Mouse (Mus musculus) thymus, postnatal 0 days (tissue): Measurements from ENCODE around the gene Dcxr. TPM values are rescaled to one million over a fixed set of nuclear protein-coding genes. Genes with fewer than 3 reads are reported as not detected.

Source experiments
- DNase-seq: peaks from one replicate; pipeline ENCODE4 v3.0.0-alpha.2; 2015; ENCODE audit warnings: low spot score
- polyA plus RNA-seq: library from polyadenylated mRNA; unstranded; fragments of >200 nt; fragmentation: Nextera tagmentation; extraction: Ambion mirVana; gene quantifications from 2 replicates; pipeline ENCODE4 v1.2.1, GENCODE M21; 2015

Gene Dcxr
- polyA plus RNA-seq, 1 experiment from 2014 or later = 78.7 TPM

DNA sequence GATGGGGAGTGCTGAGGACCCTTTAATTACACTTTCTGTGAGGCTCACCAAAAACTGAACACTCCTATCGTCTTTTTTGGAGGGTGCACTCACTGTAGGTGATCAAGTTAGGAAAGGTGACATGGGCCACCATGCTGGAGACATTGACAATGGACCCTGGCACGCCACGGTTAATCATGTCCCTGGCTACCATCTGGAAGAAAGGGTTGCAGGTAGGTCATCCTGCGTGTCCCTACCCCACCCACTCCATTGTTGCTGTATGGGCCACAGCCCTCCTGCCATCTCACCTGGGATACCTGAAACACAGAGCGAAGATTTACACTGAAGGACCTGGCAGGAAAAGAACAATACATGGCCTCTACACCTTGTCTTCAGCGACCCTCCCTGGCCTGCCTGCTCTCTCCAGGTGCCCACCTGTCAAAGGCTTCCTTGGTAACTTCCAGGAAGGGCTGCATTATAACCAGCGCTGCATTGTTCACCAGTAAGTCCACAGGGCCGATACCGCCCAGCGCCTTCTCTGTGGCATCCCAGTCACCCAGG lies 3.3 kb upstream of the Dcxr start:
- no peak for DNase-seq

DNA sequence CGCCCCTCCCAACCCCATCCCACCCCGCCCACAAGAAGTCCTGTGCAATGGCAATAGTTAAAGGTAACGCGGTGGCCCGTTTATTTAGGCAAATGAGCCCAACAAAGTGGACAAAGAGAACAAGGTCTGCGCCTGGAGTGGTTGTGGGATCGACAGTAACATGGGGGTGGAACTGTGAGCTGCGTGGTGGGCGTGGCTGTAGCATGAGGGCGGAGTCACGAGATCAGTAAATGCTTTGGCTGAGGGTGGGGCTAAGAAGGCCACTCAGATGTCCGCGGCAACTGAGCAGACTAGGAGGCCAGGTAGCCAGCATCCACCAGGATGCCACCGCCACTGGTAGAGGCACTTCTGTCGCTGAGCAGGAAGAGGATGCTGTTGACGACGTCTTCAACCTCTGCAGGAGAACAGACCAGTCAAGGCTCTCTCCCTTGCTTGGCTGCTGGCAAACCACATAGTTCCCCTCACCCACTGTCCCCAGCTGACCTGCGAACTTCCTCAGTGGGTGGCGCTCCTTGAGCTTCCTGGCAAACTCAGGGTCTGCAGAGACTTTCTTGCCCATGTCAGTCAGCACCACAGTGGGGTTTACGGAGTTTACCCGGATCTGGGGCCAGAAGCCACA lies 2.5 kb upstream of the Dcxr start:
- DNase-seq = peak; percentile 24

DNA sequence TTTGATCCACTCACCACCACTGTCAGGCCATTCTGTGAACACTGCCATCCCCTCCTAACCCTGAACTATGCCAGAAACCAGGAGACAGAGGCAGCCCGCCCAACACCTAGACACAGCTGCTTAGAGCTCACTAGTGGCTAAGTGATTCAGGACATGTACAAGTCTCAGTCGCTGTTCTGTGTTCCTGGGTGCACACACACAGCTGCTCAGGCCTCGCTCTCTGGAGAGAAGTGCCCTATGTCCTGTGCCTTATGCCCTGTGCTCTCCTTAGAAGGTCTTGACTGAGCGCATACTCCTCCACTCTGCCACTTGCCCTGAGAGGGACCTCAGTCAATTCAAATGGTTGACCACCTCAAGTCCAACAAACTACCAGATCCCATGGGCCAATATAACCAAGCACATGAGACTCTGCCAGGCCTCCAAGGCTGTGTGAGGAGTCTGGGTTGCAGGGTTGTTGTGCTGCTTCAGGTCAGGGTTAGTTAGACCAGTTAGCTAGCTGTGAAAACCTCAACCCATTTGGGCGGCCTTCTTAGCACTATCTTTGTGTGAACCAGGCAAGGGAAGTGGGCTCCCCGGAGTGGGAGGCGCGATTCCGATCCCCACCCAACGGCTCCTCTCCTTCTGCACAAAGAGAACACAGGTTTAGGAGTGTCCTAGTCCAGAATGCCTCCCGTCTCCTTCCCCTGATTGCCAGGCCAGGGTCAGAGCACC lies 1.6 kb upstream of the Dcxr start:
- DNase-seq = no peak

DNA sequence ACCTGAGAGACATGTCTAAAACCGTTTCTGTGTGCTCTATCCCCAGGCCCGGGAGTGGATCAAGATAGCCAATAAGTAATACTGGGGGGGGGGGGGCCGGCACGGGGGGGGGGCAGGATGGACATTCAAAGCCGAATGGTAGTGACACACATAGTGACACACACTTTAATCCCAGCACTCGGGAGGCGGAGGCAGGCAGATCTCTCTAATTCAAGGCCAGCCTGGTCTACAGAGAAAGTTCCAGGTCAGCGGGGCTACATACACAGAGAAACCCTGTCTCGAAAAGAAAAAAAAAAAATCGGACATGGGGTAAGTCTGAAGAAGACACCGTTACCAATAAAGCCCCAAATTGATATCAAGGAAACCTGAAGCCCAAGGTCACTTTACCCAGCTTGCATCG lies 483 bp upstream of the Dcxr start:
- no peak for DNase-seq

DNA sequence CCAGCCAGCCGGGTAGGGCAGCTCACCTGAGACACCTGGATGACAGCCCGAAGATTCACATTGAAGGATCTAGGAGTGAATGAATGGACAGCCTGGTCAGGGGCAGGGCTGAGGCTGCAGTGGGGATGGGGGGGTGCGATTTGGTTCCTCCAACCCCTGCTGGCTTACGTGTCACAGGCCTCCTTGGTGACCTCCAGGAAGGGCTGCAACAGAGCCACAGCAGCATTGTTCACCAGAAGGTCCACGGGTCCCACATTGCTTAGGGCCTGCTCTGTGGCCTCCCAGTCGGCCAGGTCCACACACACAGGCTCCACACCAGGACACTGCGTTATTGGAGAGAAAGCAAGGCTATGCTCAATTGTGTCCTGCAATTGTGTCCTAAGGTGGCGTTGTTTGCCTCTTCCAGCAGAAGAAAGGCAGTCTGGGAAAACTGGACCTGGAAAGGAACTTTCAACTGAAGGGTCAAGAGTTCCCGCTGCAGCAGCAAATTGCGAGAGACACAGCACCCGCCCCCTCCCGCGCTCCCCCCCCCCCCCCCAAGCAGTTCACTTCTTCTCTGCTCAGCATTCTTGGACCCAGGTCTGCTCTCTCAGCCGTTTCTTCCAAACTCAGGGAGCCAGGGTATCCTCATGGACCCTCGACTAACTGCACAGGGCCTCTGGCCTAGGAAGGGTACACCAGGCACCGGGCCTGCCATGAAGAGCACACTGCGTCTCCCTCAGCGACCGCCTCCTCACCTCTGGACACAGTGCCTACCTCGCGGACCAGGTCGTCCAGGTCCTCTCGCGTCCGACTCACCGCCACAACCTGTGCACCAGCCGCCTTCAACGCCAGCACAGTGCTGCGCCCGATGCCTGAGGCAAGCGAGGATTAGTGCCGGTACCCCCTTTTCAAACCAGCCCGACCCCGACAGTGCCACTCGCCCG lies 575 bp downstream of the Dcxr start:
- no peak for DNase-seq

DNA sequence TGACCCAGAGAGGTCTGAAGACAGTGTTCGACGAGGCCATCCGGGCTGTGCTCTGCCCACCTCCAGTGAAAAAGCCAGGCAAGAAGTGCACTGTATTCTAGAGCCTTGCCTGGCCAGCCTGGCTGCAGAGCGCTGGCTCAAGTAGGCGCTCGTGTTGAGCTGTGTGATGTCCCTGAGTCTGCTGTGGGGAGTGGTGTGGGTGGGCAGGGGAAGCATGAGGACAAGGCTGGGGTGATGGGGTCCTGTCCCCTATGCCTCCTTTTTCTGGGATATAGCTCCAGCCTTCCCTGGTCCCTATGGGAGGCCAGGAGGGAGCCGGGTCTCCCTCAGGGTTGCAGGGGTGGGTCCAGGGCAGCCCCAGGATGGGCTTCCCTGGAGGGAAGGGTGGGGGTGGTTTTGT lies 3.6 kb downstream of the Dcxr start:
- no peak for DNase-seq

DNA sequence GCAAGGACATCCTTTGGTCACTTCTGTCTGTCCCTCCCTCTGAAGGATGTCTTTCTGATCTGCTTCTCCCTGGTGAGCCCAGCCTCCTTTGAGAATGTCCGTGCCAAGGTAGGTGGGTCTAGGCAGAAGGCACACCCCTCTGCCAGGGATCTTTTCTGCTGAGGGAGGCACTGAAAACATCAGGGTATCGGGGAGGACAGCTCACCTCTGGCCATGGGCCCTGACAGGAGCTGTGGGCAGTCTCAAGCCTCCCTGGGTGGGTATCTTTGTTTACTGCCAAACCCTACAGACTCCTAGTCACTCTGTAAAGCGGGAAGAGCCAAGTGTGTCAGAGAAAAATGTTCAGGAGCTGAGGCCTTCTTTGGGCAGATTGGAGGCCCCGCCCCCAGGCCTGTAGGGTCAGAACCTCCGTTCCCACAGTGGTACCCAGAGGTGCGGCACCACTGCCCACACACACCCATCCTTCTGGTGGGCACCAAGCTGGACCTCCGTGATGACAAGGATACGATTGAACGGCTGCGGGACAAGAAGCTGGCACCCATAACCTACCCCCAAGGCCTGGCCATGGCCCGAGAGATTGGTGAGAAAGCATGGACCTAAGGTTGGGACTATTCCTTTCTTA lies 4.2 kb downstream of the Dcxr start:
- DNase-seq = no peak

DNA sequence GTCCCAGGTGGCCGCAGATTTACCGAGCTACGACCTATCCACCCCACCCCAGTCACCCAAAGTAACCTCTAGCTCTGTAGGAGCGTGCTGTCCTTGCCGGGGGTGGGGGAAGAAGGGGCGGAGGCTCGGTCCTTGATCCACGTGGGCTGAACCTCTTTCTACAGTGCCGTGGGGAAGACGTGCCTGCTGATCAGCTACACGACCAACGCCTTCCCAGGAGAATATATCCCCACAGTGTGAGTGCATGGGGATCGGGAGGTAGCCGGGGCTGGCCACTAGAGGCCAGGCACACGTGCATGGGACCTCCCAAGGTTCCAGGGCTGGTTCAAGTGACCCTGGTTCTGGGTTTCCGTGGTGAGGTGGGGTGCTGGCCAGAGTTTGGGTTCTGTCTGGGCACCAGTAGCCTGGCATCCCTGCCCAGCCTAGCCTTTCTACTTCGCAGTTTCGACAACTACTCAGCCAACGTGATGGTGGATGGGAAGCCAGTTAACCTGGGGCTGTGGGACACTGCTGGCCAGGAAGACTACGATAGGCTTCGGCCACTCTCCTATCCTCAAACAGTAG lies 4.9 kb downstream of the Dcxr start:
- no peak for DNase-seq

DNA sequence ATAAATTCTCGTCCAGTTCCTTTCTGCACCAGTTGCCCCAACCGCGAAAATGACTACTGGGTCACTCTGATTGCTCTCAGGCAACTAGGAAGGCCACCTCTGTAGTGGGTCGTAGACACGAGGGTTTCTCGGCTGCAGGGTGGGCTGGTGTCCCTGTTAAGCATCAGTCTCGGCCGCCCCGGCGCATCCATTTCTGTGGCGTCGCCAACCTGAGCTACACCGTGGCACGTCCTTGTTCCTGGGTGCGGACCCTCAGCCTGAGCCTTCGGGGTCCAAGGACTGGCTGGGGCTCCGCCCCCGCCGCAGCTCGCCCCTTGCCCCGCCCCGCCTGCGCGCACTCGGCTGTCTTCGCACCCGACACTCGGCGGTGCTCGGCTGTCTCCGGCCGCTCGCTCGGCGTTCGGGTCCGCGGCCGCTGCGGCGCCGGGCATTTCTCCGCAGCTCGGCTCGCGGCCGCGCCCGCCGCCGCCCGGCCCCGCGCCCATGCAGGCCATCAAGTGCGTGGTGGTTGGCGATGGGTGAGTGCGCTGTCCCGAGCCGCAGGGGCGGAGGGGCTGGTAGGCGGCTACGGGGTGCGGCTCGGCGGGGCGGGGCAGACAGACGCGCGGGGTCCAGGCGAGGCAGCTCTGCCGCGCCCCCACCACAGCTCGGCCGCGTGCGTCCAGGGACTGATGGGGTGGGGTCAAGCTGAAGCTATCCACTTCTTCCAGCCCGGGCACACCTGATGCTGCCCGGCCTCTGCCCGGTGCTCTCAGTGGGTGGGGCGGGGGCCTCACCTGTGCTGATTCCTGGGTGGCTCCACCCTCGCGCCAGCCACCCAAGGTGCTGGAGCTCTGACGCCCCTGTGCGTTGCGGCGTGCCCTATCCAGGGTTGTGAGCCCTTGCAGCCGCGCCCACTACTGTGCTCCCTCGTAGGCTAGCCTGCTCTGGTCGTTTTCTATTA lies 5.7 kb downstream of the Dcxr start, which contains the start of gene Rac3:
Rac3 (plus strand) TSS at position 347 of the 943 bp plus-strand sequence.
- DNase-seq = peak; percentile 41

DNA sequence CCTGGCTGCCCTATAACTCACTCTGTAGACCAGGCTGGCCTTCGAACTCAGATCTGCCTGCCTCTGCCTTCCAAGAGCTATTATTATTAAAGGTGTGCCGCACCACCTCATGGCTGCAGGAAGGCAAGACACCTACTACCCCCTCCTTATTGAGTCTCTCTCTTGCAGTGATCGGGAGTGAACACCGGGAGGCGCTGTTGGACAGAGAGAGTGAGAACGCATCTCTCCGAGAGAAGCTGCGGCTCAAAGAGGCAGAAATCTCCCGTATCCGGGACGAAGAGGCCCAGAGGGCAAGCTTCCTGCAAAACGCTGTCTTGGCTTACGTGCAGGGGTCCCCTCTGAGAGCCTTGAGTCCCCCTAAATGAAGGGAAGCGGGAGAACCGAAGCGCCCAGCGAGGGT lies 6.6 kb downstream of the Dcxr start:
- peak; percentile 93 for DNase-seq

DNA sequence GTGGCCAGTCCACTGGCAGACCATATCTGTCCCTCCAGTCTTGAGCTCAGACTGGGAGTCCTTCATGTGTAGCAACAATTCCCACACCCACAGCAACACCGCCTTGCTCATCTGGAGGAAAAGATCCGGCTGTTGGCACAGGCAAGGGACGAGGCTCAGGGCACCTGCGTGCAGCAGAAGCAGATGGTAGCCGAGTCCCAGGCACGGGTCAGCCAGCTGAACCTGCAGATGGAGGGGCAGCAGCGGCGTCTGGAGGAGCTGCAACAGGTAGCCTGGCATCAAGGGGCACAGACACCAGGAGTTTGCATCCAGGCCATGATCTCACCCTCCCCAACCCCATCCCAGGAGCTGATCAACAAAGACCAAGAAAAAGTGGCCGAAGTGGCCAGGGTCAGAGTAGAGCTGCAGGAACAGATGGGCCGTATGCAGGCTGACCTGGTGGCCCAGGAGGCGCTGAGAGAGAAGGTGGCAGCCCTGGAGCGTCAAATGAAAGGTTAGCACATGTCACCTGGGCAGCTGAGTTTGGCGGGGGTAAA lies 7.2 kb downstream of the Dcxr start:
- no peak for DNase-seq

DNA sequence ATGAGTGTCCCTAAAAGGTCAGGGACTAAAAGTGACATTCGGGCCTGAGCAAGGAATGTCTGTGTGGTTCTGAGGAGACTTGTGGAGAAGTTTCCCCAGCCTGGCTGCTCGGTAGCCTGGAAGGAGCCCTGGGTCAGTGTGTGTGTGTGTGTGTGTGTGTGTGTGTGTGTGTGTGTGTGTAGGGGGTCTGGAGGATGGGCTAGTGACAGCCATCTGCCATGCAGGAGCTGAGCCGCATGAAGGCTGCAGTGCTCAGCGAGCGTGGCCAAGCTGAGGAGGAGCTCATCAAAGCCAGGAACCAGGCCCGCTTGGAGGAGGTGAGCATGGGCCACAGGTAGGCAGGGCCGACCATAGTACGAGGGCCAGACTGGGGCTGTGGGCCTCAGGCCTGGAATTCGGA lies 7.8 kb downstream of the Dcxr start:
- DNase-seq = no peak

DNA sequence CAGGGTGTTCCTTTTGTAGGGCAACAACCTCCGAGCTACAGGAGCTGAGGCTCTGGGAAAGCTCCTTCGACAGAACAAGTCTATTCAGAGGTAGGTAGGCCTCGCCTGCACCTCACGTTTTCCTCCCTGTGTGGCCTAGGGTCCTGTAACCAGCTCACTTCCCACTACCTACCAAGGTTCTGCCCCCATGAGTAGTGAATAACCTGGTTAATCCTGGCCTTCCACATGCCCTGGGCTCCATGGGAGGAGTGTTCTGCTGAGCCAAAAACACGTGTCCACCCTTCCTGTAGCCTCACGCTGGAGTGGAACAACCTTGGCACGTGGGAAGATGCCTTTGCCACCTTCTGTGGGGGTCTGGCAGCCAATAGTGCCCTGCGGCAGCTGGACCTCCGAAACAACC lies 11.9 kb downstream of the Dcxr start:
- DNase-seq = no peak

DNA sequence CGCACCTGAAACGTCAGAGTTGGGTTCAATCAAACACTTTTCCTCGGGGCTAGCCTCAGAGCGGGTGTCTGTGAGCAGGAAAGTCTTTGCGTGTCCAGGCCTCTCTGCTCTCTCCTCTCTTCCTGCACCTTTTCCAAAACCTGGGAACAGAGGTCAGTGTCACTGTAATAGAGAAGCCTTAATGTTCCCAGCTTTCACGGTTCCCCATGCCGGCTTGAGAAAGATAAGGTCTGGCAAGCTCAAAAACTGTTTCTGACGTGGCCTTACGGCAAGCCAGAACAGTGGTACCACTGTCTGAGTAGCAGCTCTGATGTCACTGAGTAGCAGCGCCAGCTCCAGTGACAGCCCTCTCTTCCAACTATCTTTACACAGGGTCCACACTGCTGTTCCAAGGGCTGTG lies 12.5 kb downstream of the Dcxr start:
- DNase-seq = no peak

DNA sequence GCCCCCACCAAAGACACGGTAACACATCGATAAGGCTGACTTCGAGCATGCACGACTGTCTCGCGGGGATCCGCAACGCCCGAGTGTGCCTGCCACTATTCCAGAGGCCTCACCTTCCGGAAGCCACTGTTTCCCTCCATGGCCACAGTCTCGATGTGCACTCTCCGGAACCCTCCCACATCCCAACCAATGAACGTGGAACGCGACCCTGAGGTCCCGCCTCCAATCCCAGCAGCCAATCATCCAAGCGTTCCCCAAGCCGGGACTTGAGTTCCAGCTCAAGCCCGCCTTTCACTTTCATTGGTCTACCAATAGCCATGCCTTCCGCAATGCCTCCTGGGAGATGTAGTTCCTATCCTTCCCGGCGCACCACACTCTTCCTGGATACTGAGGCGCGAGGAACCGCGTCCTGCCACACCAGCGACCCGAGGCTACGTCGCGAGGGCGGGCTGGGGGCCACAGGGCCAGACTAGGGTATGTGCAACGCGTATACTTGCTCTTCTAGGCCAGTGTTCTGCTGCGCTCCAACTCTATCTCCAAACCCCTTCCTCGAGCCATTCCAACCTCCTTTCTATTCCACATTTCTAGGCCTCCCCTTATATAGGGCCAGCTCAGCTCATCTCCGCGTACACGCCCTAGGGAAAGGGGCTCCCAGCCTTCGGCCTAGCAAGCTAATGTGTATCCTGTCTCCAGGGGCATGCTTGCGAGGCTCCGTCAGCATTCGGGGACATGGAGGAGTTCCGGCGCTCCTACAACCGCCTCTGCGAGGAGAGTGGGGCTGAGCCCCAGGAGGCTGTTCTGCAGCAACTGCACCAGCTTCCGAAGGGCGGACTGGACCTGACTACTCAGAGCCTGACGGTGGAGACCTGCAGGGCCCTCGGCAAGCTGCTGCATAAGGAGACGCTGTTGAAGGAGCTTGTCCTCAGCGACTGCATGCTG lies 13.2 kb downstream of the Dcxr start, which contains the start of the genes Cenpx and Lrrc45:
Cenpx (minus strand) TSS at position 159 of the 939 bp plus-strand sequence.
Lrrc45 (plus strand) TSS at position 346 of the 939 bp plus-strand sequence.
- peak; percentile 99 for DNase-seq

DNA sequence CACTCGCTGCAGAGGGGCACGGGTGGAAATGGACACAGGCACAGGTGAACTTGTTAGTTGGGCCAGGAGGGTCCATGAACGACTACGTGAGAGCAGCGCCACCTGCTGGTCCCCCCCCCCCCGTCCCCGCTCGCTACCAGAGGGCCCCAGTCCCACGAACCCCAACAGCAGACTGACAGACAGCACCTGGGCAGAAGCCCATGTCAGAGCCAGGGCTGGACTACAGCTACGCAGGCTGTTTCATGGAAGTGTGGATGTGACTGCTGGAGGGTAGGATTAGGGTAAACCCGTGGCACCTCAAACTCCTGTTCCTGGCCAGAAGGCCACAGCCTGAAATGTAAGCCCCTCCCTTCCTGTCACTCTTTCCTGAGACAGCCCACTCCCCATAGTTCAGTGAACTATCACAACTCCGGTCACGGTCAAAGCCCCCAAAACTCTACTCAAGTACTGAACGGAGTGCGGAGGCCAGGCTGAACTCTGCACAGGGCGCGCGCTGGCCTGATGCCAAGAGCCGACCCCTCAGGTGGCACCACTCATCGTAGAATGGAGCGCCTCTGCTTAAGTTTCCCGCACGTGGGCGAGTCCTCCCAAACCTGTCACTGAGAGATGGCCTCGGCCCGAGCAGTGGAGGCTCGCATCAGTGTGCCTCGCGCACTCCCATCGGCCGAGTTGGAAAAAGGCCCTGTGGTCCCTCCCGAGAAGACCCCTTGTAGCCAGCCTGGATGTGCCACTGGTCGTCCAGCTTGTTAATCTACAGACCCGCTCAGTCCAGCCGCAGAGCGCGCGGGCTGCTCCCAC lies 14.1 kb downstream of the Dcxr start:
- peak; percentile 81 for DNase-seq

DNA sequence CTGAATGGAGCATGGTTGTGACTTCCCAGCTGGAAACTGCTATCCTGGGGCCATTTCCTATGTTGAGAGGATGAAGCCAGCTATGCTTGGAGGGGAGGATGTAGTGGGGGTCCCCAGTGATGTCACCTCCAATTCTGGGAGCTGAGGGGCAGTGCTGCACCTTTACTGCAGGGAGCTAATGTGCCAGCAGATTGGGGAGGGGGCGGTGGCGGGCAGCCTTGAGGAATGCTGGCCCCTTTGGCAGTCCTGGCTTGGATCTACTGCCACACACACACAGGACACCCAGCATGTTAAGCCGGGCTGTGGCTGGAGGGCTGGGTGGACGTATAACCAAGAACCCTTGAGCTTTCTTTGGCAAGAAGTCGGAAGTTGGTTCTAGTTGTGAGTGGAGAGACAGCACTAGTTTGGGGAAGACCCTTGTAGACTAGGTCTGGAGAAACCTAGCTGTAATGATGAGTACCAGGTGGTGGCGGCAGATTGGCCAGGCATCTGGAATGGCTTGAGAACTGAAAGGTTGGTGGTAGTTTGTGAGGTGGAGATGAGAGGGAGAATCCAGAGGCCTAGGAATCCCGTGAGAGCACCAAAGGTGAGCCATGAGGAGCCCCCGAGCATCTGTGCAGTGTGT lies 15.0 kb downstream of the Dcxr start:
- DNase-seq = no peak
